Mouse (Mus musculus): Measurements from ENCODE around the gene Usp16. TPM values are rescaled to one million over a fixed set of nuclear protein-coding genes. Genes with fewer than 3 reads are reported as not detected.
A peak's percentile ranks its signal among the peaks of the same experiment; 100 is the strongest.

Usp16 gene
- polyA plus RNA-seq, 1 experiment from 2014 or later, result 41.0 TPM

DNA sequence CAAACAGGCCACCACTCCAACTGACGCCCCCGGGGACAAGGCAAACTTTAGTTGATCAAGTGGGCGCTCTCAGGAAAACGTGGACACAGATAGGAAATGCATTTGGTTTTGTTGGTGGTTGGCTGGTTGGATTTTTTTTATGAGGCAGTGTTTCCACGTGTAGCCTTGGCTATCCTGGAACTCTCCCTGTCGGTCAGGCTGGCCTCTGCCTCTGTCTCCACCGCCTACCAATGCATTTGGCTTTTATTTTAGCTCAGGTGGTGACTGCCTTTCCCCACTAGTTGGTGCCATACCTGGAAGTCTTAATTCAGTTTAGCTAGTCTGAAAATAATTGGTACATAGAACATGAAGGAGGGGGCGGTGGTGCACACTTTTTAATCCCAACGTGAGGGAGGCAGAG, 13.4 kb upstream of the Usp16 start:
- Histone ChIP-seq H3K27me3 (replicated peaks) (no peaks in the 10 kb centered on the region), H3K4me2 (replicated peaks) (peak overlapping the region; percentile 77), H3K9ac (peak overlapping the region; percentile 98), H3K4me1 (replicated peaks) (peaks cover 9% of the 10 kb centered on the region; the same call in 1 of the 2 replicates), H3K36me3 (0 out of 2 replicates have a peak, but pooled peaks cover 1% of the 10 kb centered on the region), H3K9me3 (no peaks in the 10 kb centered on the region), H3K27ac (no peak overlapping the region), H3K4me3 (replicated peaks) (peak overlapping the region; percentile 90)
- ATAC-seq, result 0 out of 2 replicates have a peak, but pooled peaks have one; percentile 6
- 23% methylated on average over 9 of the region's 9 CpGs for WGBS

DNA sequence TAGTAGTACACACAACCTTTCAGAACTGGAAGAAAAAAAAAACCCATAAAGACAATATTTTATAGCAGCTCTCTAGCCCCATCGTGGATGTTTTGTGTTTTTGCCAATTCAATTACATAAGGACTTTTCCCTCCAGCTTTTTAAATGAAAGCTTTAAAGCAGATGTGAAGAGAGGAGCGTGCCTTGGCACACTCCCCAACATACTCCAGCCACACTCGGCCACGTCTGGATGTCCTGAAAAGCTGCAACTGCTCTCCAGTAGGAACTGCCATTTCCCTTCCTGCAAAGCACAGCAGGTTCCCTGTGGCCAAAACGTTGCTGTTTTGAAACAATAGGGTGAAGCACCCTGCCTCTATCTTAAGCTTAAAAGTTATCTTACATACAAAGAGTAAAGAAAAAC, 12.2 kb upstream of the Usp16 start:
- Histone ChIP-seq H3K9me3 (no peaks in the 10 kb centered on the region), H3K4me1 (replicated peaks) (peaks cover 9% of the 10 kb centered on the region; the same call in 1 of the 2 replicates), H3K4me3 (replicated peaks) (no peak overlapping the region), H3K9ac (no peak overlapping the region), H3K4me2 (replicated peaks) (no peak overlapping the region), H3K27ac (no peak overlapping the region), H3K36me3 (no peaks in the 10 kb centered on the region), H3K27me3 (replicated peaks) (no peaks in the 10 kb centered on the region)
- ATAC-seq, result no peak
- WGBS, result 40% methylated on average over 5 of the region's 5 CpGs

DNA sequence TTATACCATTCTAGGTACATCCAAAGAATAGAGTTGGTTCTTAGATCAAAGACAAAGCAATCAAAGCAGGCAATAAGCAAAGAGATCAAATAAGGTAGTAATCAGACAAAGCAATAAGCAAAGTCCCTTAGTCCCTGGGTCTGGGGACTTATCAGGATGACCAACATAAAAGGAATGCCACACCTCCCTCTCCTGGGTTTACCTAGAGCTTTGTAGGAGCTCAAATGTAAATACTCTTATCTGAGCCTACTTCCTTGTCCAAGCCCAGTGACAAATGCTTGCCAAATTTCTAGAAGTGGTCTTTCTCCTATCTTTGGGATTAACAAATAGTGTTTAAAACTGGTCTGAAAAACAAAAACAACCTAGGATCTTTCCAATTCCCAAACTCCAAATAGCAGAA, 11.3 kb upstream of the Usp16 start:
- Histone ChIP-seq H3K4me1 (replicated peaks) (peaks cover 9% of the 10 kb centered on the region; the same call in 1 of the 2 replicates), H3K27me3 (replicated peaks) (no peaks in the 10 kb centered on the region), H3K9me3 (no peaks in the 10 kb centered on the region), H3K36me3 (no peaks in the 10 kb centered on the region), H3K4me2 (replicated peaks) (no peak overlapping the region), H3K9ac (no peak overlapping the region), H3K27ac (no peak overlapping the region), H3K4me3 (replicated peaks) (no peak overlapping the region)
- ATAC-seq, result peak; percentile 68

DNA sequence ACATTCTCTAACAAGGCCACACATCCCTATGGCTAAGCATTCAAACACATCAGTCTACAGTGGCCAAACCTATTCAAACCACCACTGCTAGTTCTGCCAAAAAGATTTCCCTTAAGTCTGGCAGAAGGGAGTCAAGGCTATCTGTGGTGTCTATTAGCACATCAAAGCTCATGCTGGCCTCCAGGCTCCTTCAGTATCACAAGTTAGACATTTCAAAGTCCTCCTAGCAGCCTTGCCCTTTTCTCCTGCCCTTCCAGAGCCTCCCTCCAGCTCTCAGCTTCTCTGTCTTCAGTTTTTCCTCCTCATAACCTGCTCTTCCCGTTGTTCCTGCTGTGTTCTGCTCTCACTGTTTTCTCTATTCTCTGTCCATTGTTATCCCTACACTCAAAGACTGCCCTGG, 10.4 kb upstream of the Usp16 start:
- no peaks in the 10 kb centered on the region for H3K9me3 ChIP-seq

DNA sequence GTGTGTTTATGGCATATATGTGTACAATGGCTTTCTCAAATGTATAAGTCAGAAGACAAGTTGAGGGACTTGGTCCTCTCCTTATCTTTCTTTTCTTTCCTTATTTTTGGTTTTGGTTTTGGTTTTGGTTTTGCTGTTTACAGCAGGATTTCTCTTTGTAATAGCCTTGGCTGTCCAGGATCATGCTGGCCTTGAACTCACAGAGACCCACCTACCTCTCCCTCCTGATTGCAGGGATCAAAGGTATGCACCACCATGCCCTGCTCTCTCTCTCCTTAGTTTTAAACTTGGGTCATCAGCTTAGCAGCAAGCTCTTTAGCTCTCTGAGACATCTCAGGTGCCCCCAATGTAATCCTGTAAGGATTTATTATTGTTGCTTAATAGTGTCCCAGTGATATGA, 9.4 kb upstream of the Usp16 start:
- no peak for ATAC-seq
- Histone ChIP-seq H3K4me3 (replicated peaks) (no peak overlapping the region), H3K27ac (no peak overlapping the region), H3K4me1 (replicated peaks) (peaks cover 9% of the 10 kb centered on the region; the same call in 1 of the 2 replicates), H3K27me3 (replicated peaks) (no peaks in the 10 kb centered on the region), H3K36me3 (no peaks in the 10 kb centered on the region), H3K9ac (no peak overlapping the region), H3K4me2 (replicated peaks) (no peak overlapping the region), H3K9me3 (no peaks in the 10 kb centered on the region)

More for the DNA sequence above, 10.4 kb upstream of the Usp16 start:
- Histone ChIP-seq H3K4me3 (replicated peaks) (no peak overlapping the region), H3K9ac (no peak overlapping the region), H3K4me1 (replicated peaks) (peaks cover 9% of the 10 kb centered on the region; the same call in 1 of the 2 replicates), H3K27ac (no peak overlapping the region), H3K27me3 (replicated peaks) (no peaks in the 10 kb centered on the region), H3K4me2 (replicated peaks) (no peak overlapping the region), H3K36me3 (no peaks in the 10 kb centered on the region)
- no peak for ATAC-seq
- WGBS, result 52% methylated on average over 1 of the region's 1 CpGs

DNA sequence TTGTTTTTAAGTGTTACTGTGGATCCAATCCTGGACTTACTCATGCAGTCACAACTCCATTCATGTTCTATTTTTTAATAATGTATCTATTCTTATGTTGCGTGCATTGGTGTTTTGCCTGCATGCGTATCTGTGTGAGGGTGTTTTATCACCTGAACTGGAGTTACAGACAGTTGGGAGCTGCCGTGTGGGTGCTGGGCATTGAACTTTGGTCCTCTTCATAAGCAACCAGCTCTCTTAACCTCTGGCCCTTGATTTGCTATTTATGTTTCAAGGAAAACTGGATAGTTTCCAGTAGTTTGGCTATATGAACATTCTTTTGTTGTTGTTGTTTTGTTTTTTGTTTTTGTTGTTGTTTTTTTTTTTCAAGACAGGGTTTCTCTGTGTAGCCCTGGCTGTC, 9.0 kb upstream of the Usp16 start:
- Histone ChIP-seq H3K36me3 (no peaks in the 10 kb centered on the region), H3K27me3 (replicated peaks) (no peaks in the 10 kb centered on the region), H3K9me3 (no peaks in the 10 kb centered on the region), H3K9ac (no peak overlapping the region), H3K4me2 (replicated peaks) (no peak overlapping the region), H3K27ac (no peak overlapping the region), H3K4me3 (replicated peaks) (no peak overlapping the region), H3K4me1 (replicated peaks) (peaks cover 9% of the 10 kb centered on the region; the same call in 1 of the 2 replicates)
- no peak for ATAC-seq
- 91% methylated on average over 3 of the region's 3 CpGs for WGBS

DNA sequence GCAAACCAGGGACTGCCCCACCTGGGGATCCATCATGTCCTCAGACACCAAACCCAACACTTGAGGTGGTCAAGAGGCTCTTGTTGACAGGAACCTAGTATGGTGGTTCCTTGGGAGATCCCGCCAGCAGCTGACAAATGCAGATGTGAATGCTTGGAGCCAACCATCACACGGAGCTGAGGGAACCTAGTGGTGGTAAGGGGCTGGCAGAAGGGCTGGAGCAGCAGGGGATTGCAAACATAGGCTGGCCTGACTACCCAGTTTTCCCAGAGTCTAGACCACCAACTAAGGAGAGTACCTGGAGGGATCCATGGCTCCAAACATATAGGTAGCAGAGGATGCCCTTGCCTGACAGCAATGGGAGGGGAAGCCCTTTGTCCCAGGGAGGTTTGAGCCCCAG, 1.3 kb upstream of the Usp16 start:
- H3K4me3 ChIP-seq (replicated peaks), result no peak overlapping the region
- H3K9me3 ChIP-seq, result no peaks in the 10 kb centered on the region
- H3K9ac ChIP-seq, result no peak overlapping the region
- 83% methylated on average over 2 of the region's 2 CpGs for WGBS
- H3K4me1 ChIP-seq (replicated peaks), result peaks cover 8% of the 10 kb centered on the region
- no peak overlapping the region for H3K27ac ChIP-seq
- no peaks in the 10 kb centered on the region for H3K36me3 ChIP-seq
- no peaks in the 10 kb centered on the region for H3K27me3 ChIP-seq (replicated peaks)
- H3K4me2 ChIP-seq (replicated peaks), result no peak overlapping the region
- no peak for ATAC-seq

DNA sequence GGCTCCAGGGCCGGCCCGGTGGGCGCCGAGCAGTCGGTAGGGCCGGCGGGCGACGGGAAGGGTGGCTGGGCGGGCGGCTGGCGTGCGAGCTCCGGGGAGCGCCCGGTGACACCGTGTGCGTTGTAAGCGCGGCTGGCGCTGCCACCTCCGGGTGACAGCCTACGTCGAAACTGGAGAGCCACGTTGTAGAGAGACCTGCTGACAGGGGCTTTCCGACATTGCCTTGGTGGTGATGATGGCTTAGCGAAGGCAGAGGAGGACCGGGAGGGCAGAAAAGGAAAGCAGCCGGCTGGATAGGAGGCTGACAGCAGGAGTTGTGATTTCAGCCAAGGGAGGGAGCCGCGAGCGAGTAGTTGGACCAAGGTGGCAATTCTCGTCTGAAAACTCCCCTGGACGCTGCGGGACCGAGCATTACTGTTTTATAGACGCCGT, 693 bp downstream of the Usp16 start:
- peak; percentile 84 for ATAC-seq
- Histone ChIP-seq H3K27me3 (replicated peaks) (no peaks in the 10 kb centered on the region), H3K4me1 (replicated peaks) (peaks cover 8% of the 10 kb centered on the region), H3K4me3 (replicated peaks) (peak overlapping the region; percentile 69), H3K36me3 (peaks cover 4% of the 10 kb centered on the region; the same call in 1 of the 2 replicates), H3K9ac (peak overlapping the region; percentile 70), H3K4me2 (replicated peaks) (peak overlapping the region; percentile 80), H3K27ac (peak overlapping the region; percentile 73), H3K9me3 (no peaks in the 10 kb centered on the region)
- WGBS, result under 1% methylated on average over 38 of the region's 38 CpGs

DNA sequence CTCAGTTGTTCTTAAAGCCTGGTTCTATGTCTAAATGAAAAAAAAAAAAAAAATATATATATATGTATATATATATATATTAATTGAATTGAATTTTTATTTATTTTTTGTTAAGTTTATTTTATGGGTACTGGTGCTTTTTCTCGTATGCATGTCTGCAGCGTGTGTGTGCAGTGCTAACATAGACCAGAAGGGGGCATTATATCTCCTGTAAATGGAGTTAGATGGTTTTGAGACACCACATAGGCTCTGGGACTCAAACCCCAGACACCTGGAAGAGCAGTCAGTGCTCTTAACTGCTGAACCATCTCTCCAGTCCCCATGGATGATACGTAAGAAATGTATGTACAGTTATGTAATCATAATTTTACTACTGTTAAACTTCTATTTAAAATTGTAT, 4.2 kb downstream of the Usp16 start:
- ATAC-seq, result no peak

DNA sequence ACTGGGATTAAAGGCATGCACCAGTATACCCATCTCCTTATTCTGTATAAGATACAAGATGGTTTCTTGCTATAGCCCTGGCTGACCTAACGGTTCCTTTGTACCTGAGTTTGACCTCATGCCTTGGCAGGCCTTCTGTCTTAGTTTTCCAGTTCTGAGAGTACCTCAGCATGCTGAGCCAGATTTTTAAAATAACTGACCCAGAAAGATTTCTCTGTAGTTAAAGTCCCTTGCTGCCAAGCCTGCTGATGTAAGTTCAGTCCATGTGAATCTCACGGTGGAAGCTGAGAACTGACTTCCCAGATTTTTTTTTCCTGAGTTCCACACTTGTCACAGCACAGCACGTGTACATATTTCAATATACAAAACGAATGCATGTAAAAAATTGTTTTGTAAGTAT, 16.1 kb downstream of the Usp16 start:
- no peaks in the 10 kb centered on the region for H3K4me1 ChIP-seq (replicated peaks)
- H3K27me3 ChIP-seq (replicated peaks), result no peaks in the 10 kb centered on the region
- H3K27ac ChIP-seq, result no peak overlapping the region
- H3K9me3 ChIP-seq, result no peaks in the 10 kb centered on the region
- ATAC-seq, result no peak
- H3K36me3 ChIP-seq, result peaks cover 27% of the 10 kb centered on the region
- no peak overlapping the region for H3K4me2 ChIP-seq (replicated peaks)
- H3K4me3 ChIP-seq (replicated peaks), result no peak overlapping the region
- H3K9ac ChIP-seq, result no peak overlapping the region
- 90% methylated on average over 4 of the region's 4 CpGs for WGBS

More for the DNA sequence above, 4.2 kb downstream of the Usp16 start:
- Histone ChIP-seq H3K36me3 (peaks cover 17% of the 10 kb centered on the region), H3K4me3 (replicated peaks) (no peak overlapping the region), H3K9ac (no peak overlapping the region), H3K9me3 (no peaks in the 10 kb centered on the region), H3K27ac (no peak overlapping the region), H3K4me1 (replicated peaks) (peaks cover 8% of the 10 kb centered on the region), H3K27me3 (replicated peaks) (no peaks in the 10 kb centered on the region), H3K4me2 (replicated peaks) (no peak overlapping the region)
- 96% methylated on average over 3 of the region's 3 CpGs for WGBS

DNA sequence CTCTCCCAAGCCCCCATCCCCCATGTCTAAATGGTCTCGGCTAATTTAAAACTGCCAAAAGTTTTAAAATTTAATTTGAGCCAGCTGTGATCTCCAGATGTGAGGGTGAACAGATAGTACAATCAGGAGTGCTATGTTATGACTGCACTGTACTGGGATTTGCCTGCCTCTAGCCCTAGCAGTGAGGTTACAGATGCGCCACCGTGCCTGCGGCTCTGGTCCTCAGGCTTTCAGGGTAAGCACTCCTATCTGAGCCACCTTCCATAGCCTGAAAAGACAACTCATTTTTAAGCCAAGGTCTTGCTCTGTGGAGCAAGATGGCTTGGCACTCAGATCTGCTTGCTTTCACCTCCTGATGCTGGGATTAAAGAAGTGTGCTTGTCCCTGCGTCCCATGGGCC, 29.9 kb downstream of the Usp16 start:
- no peak overlapping the region for H3K9ac ChIP-seq
- H3K4me1 ChIP-seq (replicated peaks), result no peaks in the 10 kb centered on the region
- ATAC-seq, result no peak
- H3K4me3 ChIP-seq (replicated peaks), result no peak overlapping the region
- H3K36me3 ChIP-seq, result peaks cover 41% of the 10 kb centered on the region
- no peak overlapping the region for H3K4me2 ChIP-seq (replicated peaks)
- no peaks in the 10 kb centered on the region for H3K9me3 ChIP-seq
- 91% methylated on average over 5 of the region's 5 CpGs for whole genome bisulfite sequencing
- H3K27me3 ChIP-seq (replicated peaks), result no peaks in the 10 kb centered on the region
- H3K27ac ChIP-seq, result no peak overlapping the region

DNA sequence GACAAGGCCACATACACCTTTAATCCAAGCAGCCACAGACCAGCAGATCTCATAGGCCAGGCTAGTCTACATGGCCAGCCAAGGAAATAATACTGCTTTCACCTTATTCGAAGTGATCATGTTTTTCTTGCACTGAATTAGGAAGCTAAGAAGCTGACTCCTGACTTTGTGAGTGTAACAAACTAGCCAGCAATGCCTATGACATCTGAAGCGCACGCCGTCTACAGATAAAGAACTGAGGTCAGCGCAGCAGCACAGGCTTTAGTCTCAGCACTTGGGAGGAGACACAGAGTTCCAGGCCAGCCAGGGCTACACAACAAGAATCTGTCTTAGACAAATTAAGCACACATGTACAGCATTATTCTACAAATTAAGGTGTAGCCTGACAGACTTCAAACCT, 32.2 kb downstream of the Usp16 start:
- H3K27ac ChIP-seq, result no peak overlapping the region
- no peaks in the 10 kb centered on the region for H3K27me3 ChIP-seq (replicated peaks)
- WGBS, result 93% methylated on average over 5 of the region's 5 CpGs
- no peak overlapping the region for H3K4me2 ChIP-seq (replicated peaks)
- H3K9ac ChIP-seq, result no peak overlapping the region
- no peaks in the 10 kb centered on the region for H3K4me1 ChIP-seq (replicated peaks)
- no peaks in the 10 kb centered on the region for H3K9me3 ChIP-seq
- H3K4me3 ChIP-seq (replicated peaks), result no peak overlapping the region
- peaks cover 56% of the 10 kb centered on the region for H3K36me3 ChIP-seq
- no peak for ATAC-seq

DNA sequence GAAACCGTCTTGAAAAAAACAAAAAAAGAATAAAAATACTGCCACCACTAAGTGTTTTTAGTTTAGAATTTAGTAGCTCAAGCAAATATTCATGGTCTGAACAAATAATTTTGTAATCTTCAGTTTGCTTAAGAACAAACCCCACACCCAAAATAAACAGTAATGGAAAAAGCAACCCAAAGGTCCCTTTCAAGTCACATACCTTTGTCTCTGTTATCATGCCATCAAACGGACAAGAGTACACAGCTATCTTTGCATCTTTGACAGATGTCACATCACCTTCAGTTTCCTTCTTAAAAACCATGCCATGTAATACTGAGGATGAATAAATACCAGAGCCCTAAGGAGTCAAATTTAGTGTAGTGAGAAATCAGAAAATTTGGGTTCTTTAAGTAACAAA, 34.1 kb downstream of the Usp16 start:
- no peak for ATAC-seq
- Histone ChIP-seq H3K27me3 (replicated peaks) (no peaks in the 10 kb centered on the region), H3K4me1 (replicated peaks) (no peaks in the 10 kb centered on the region), H3K9me3 (no peaks in the 10 kb centered on the region), H3K4me3 (replicated peaks) (no peak overlapping the region), H3K4me2 (replicated peaks) (no peak overlapping the region), H3K36me3 (peaks cover 54% of the 10 kb centered on the region), H3K27ac (no peak overlapping the region), H3K9ac (no peak overlapping the region)
- 64% methylated on average over 2 of the region's 2 CpGs for WGBS

Measured in intestine, embryonic 15.5 days (tissue).